Mouse (Mus musculus) cerebellum, adult 2 months (tissue): ENCODE results near the gene Stim2. TPM values are rescaled to one million over a fixed set of nuclear protein-coding genes. Genes with fewer than 3 reads are reported as not detected.

Source experiments
- DNase-seq, 2 experiments: peaks; one replicate each; pipeline ENCODE4 v3.0.0; 2021
- H3K27ac ChIP-seq: fragments of 200-500 bp; 2 replicates; pipeline ENCODE4 v1.5.1; 2012; ENCODE audit warnings: low read length, control low read depth, inconsistent platforms; ENCODE audit not compliant: insufficient read depth
- H3K27me3 ChIP-seq: fragments of 200-500 bp; 2 replicates; pipeline ENCODE4 v1.6.1; 2012; ENCODE audit warnings: inconsistent platforms, mild to moderate bottlenecking, low read length, moderate library complexity; ENCODE audit not compliant: control insufficient read depth, insufficient read depth
- H3K4me1 ChIP-seq: fragments of 200-500 bp; 2 replicates; pipeline ENCODE4 v1.6.1; 2011; ENCODE audit warnings: low read length; ENCODE audit not compliant: control insufficient read depth, insufficient read depth
- H3K4me3 ChIP-seq: fragments of 200-500 bp; replicated peaks from 2 replicates; pipeline ENCODE3; 2011; ENCODE audit warnings: mild to moderate bottlenecking, low read depth, low read length, control low read depth; ENCODE audit not compliant: insufficient read depth
- CTCF ChIP-seq: fragments of 200-500 bp; IDR thresholded peaks from 2 replicates; pipeline ENCODE4 v1.5.1; 2011; ENCODE audit warnings: low read depth, mild to moderate bottlenecking, control low read depth, low read length, moderate library complexity, borderline replicate concordance; ENCODE audit not compliant: insufficient read depth
- POLR2A ChIP-seq: fragments of 200-500 bp; IDR thresholded peaks from 2 replicates; pipeline ENCODE4 v1.6.1; 2011; ENCODE audit warnings: low read length, control low read depth, borderline replicate concordance; ENCODE audit not compliant: insufficient read depth
- WGBS: fragments of 180-500 bp; shearing (Covaris S2); methylation state at CpG from one replicate; pipeline ENCODE4 v1.1.7; 2018; 5-methylcytosine and 5-hydroxymethylcytosine counted together
- polyA plus RNA-seq: library from polyadenylated mRNA; depleted of rRNA; stranded (reverse); fragments of >200 nt; gene quantifications from 2 replicates; pipeline ENCODE4 v1.2.3, GENCODE M21; 2012

The Stim2 gene
- polyA plus RNA-seq, 1 experiment, result 28.2 TPM

- DNase-seq, result no peak
- no peak overlapping the region for H3K4me3 ChIP-seq
- TF ChIP-seq CTCF (no peak), POLR2A (no peak)
- no peaks in the 10 kb centered on the region for H3K27me3 ChIP-seq
- H3K27ac ChIP-seq, result no peak overlapping the region
- 78% methylated on average over 6 of the region's 6 CpGs for WGBS
- H3K4me1 ChIP-seq, result no peaks in the 10 kb centered on the region
Measured at GRCm38 (mm10) chr5:53957348-53957747, 41.0 kb upstream of the Stim2 start.

DNA sequence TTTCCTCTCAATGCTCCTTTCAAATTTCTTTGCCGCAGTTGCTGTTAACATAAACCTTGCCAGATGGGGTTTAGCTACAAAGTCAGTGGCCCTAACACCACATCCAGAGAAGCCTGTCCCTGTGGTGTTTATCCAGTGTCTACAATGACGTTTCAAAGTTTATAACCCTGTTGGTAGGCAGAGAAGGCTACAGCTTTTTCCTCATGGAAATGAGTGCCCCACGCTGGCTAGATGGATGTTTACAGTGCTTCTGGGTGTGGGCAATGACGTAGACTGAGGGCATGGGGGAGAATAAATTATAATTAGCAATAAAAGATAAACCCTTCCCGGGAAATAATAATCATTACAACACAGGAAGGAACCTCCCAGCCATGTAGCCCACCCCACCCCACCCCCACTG lies 37.1 kb upstream of the Stim2 start:
- no peak for DNase-seq
- Histone ChIP-seq H3K4me1 (no peaks in the 10 kb centered on the region), H3K27ac (no peak overlapping the region), H3K4me3 (no peak overlapping the region), H3K27me3 (no peaks in the 10 kb centered on the region)
- 71% methylated on average over 5 of the region's 5 CpGs for WGBS
- no peak for TF ChIP-seq POLR2A
- no peak for TF ChIP-seq CTCF

- WGBS, result 56% methylated on average over 12 of the region's 12 CpGs
Measured at GRCm38 (mm10) chr5:53961830-53962515, 36.3 kb upstream of the Stim2 start.

GRCm38 (mm10) chr5:53965656-53966055 lies 32.6 kb upstream of the Stim2 start:
- Histone ChIP-seq H3K27me3 (no peaks in the 10 kb centered on the region), H3K4me3 (no peak overlapping the region), H3K27ac (no peak overlapping the region), H3K4me1 (no peaks in the 10 kb centered on the region)
- DNase-seq, result no peak
- TF ChIP-seq CTCF (no peak), POLR2A (no peak)
- WGBS, result 94% methylated on average over 5 of the region's 5 CpGs

More at GRCm38 (mm10) chr5:53961830-53962515, 36.3 kb upstream of the Stim2 start:
- no peak for DNase-seq
- H3K4me1 ChIP-seq, result no peaks in the 10 kb centered on the region
- no peak overlapping the region for H3K27ac ChIP-seq
- no peaks in the 10 kb centered on the region for H3K27me3 ChIP-seq
- no peak overlapping the region for H3K4me3 ChIP-seq
- TF ChIP-seq CTCF, result no peak
- TF ChIP-seq POLR2A, result no peak

- 93% methylated on average over 2 of the region's 2 CpGs for WGBS
- TF ChIP-seq POLR2A, result no peak
- Histone ChIP-seq H3K4me3 (no peak overlapping the region), H3K27me3 (no peaks in the 10 kb centered on the region), H3K27ac (no peak overlapping the region), H3K4me1 (no peaks in the 10 kb centered on the region)
- DNase-seq, result no peak
Measured at GRCm38 (mm10) chr5:53967560-53967959, 30.7 kb upstream of the Stim2 start.

GRCm38 (mm10) chr5:53970178-53970577 lies 28.1 kb upstream of the Stim2 start:
- Histone ChIP-seq H3K27ac (no peak overlapping the region), H3K4me1 (no peaks in the 10 kb centered on the region), H3K27me3 (no peaks in the 10 kb centered on the region), H3K4me3 (no peak overlapping the region)
- WGBS, result 76% methylated on average over 7 of the region's 7 CpGs
- TF ChIP-seq CTCF (no peak), POLR2A (no peak)
- no peak for DNase-seq

- Histone ChIP-seq H3K4me3 (no peak overlapping the region), H3K27ac (no peak overlapping the region), H3K27me3 (no peaks in the 10 kb centered on the region), H3K4me1 (no peaks in the 10 kb centered on the region)
- TF ChIP-seq POLR2A, result no peak
- no peak for TF ChIP-seq CTCF
- DNase-seq, result no peak
- 82% methylated on average over 4 of the region's 4 CpGs for WGBS
Measured at GRCm38 (mm10) chr5:53971201-53971600, 27.1 kb upstream of the Stim2 start.

GRCm38 (mm10) chr5:53972905-53973304 lies 25.4 kb upstream of the Stim2 start:
- DNase-seq, result no peak
- TF ChIP-seq POLR2A (no peak), CTCF (no peak)
- Histone ChIP-seq H3K27me3 (no peaks in the 10 kb centered on the region), H3K4me3 (no peak overlapping the region), H3K27ac (no peak overlapping the region), H3K4me1 (no peaks in the 10 kb centered on the region)
- 75% methylated on average over 4 of the region's 4 CpGs for WGBS
